Mouse (Mus musculus) liver, adult 2 months (tissue): Measurements from ENCODE around the gene Alox5. TPM values are rescaled to one million over a fixed set of nuclear protein-coding genes. Genes with fewer than 3 reads are reported as not detected.
A peak's percentile ranks its signal among the peaks of the same experiment; 100 is the strongest.

Experiments
- DNase-seq: peaks from one replicate; pipeline ENCODE4 v3.0.0-alpha.2; 2011; ENCODE audit warnings: low read depth, low spot score; ENCODE audit errors: extremely low read depth
- H3K27ac ChIP-seq: fragments of 200-500 bp; replicated peaks from 2 replicates; pipeline ENCODE4 v1.5.1; 2012; ENCODE audit warnings: low read depth, mild to moderate bottlenecking, control low read depth, inconsistent platforms, low read length; ENCODE audit not compliant: insufficient read depth
- H3K27me3 ChIP-seq: fragments of 200-500 bp; 2 replicates; pipeline ENCODE4 v1.6.1; 2012; ENCODE audit warnings: mild to moderate bottlenecking, moderate library complexity, low read length, inconsistent platforms; ENCODE audit not compliant: control insufficient read depth, insufficient read depth
- H3K36me3 ChIP-seq: fragments of 200-500 bp; 2 replicates; pipeline ENCODE4 v1.6.1; 2012; ENCODE audit warnings: low read length, inconsistent platforms; ENCODE audit not compliant: control insufficient read depth, insufficient read depth
- H3K4me1 ChIP-seq: fragments of 200-500 bp; 2 replicates; pipeline ENCODE4 v1.6.1; 2011; ENCODE audit warnings: low read length; ENCODE audit not compliant: control insufficient read depth, insufficient read depth
- H3K4me3 ChIP-seq: fragments of 200-500 bp; 2 replicates; pipeline ENCODE4 v1.5.1; 2011; ENCODE audit warnings: low read depth, mild to moderate bottlenecking, control low read depth, low read length, moderate library complexity; ENCODE audit not compliant: insufficient read depth
- H3K79me2 ChIP-seq: fragments of 200-500 bp; 2 replicates; pipeline ENCODE4 v1.6.1; 2012; ENCODE audit warnings: inconsistent platforms, mild to moderate bottlenecking, low read length, moderate library complexity; ENCODE audit not compliant: control insufficient read depth, insufficient read depth
- H3K9ac ChIP-seq: fragments of 200-500 bp; 2 replicates; pipeline ENCODE4 v1.6.1; 2012; ENCODE audit warnings: low read depth, mild to moderate bottlenecking, control low read depth, inconsistent platforms, low read length
- CTCF ChIP-seq: fragments of 200-500 bp; IDR thresholded peaks from 2 replicates; pipeline ENCODE4 v1.5.1; 2011; ENCODE audit warnings: low read depth, low read length, control low read depth
- POLR2A ChIP-seq: fragments of 200-500 bp; IDR thresholded peaks from 2 replicates; pipeline ENCODE4 v1.6.1; 2011; ENCODE audit warnings: low read length, control low read depth; ENCODE audit not compliant: insufficient read depth; ENCODE audit errors: extremely low read depth
- WGBS: fragments of 180-500 bp; shearing (Covaris S2); methylation state at CpG from one replicate; pipeline ENCODE4 v1.1.7; 2018; 5-methylcytosine and 5-hydroxymethylcytosine counted together
- polyA plus RNA-seq: library from polyadenylated mRNA; depleted of rRNA; stranded (reverse); fragments of >200 nt; gene quantifications from 2 replicates; pipeline ENCODE4 v1.2.3, GENCODE M21; 2012
- total RNA-seq: library from RNA; depleted of rRNA; stranded (reverse); fragments of >200 nt; gene quantifications from 2 replicates; pipeline ENCODE4 v1.2.3, GENCODE M21; 2014

Gene Alox5
- total and polyA plus RNA-seq, 2 experiments, result 0.07 to 0.09 TPM

- H3K4me3 ChIP-seq, result no peak overlapping the region
- H3K9ac ChIP-seq, result no peak overlapping the region
- H3K36me3 ChIP-seq, result no peaks in the 10 kb centered on the region
- H3K27ac ChIP-seq, result no peak overlapping the region
- no peak for DNase-seq
- H3K4me1 ChIP-seq, result no peaks in the 10 kb centered on the region
- 66% methylated on average over 4 of the region's 4 CpGs for WGBS
- no peaks in the 10 kb centered on the region for H3K79me2 ChIP-seq
- no peaks in the 10 kb centered on the region for H3K27me3 ChIP-seq
- TF ChIP-seq CTCF (no peak), POLR2A (no peak)
Observed at GRCm38 (mm10) chr6:116440849-116441248, 20.1 kb downstream of the Alox5 start.

DNA sequence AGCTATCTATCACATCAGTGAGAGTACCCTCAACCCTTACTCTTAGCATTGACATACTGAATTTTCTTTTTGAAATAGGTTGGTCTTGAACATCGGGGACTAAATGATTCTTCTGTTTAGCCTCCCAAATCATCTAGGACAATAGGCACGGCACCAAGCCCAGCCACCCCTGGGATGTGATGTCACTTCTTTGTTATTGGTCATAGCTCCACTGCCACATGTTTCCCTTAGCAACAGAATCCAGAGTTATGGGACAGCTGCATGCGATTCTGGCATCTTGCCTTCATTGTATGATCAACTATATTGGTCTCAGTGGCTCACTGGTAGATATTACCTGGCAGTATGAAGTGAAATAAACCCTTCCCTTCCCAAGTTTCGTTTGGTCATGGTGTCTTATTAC, 20.5 kb downstream of the Alox5 start:
- TF ChIP-seq POLR2A (no peak), CTCF (no peak)
- Histone ChIP-seq H3K9ac (no peak overlapping the region), H3K27ac (no peak overlapping the region)

GRCm38 (mm10) chr6:116439531-116439930, 21.4 kb downstream of the Alox5 start:
- Histone ChIP-seq H3K4me1 (no peaks in the 10 kb centered on the region), H3K9ac (no peak overlapping the region), H3K4me3 (no peak overlapping the region), H3K79me2 (no peaks in the 10 kb centered on the region), H3K27me3 (no peaks in the 10 kb centered on the region), H3K27ac (no peak overlapping the region), H3K36me3 (no peaks in the 10 kb centered on the region)
- no peak for DNase-seq
- TF ChIP-seq POLR2A, result no peak
- TF ChIP-seq CTCF, result no peak
- 77% methylated on average over 6 of the region's 6 CpGs for WGBS

More for the DNA sequence above, 20.5 kb downstream of the Alox5 start:
- H3K36me3 ChIP-seq, result no peaks in the 10 kb centered on the region
- H3K79me2 ChIP-seq, result no peaks in the 10 kb centered on the region
- DNase-seq, result no peak
- no peaks in the 10 kb centered on the region for H3K4me1 ChIP-seq
- H3K27me3 ChIP-seq, result no peaks in the 10 kb centered on the region
- 78% methylated on average over 4 of the region's 4 CpGs for WGBS
- no peak overlapping the region for H3K4me3 ChIP-seq

GRCm38 (mm10) chr6:116438864-116439263, 22.1 kb downstream of the Alox5 start:
- H3K27me3 ChIP-seq, result no peaks in the 10 kb centered on the region
- H3K79me2 ChIP-seq, result no peaks in the 10 kb centered on the region
- H3K4me1 ChIP-seq, result no peaks in the 10 kb centered on the region
- no peaks in the 10 kb centered on the region for H3K36me3 ChIP-seq
- no peak overlapping the region for H3K27ac ChIP-seq
- no peak overlapping the region for H3K4me3 ChIP-seq
- DNase-seq, result no peak
- TF ChIP-seq CTCF, result no peak
- TF ChIP-seq POLR2A, result no peak
- no peak overlapping the region for H3K9ac ChIP-seq
- 75% methylated on average over 6 of the region's 6 CpGs for WGBS

- no peaks in the 10 kb centered on the region for H3K79me2 ChIP-seq
- DNase-seq, result no peak
- WGBS, result 58% methylated on average over 5 of the region's 5 CpGs
- H3K27ac ChIP-seq, result no peak overlapping the region
- no peaks in the 10 kb centered on the region; the same call in 1 of the 2 replicates for H3K27me3 ChIP-seq
- no peaks in the 10 kb centered on the region for H3K36me3 ChIP-seq
- TF ChIP-seq CTCF (peak; percentile 48; the same call in 1 of the 2 replicates), POLR2A (no peak)
- H3K4me3 ChIP-seq, result no peak overlapping the region
- H3K9ac ChIP-seq, result no peak overlapping the region
- H3K4me1 ChIP-seq, result no peaks in the 10 kb centered on the region
Observed at GRCm38 (mm10) chr6:116428282-116428681, 32.7 kb downstream of the Alox5 start.

DNA sequence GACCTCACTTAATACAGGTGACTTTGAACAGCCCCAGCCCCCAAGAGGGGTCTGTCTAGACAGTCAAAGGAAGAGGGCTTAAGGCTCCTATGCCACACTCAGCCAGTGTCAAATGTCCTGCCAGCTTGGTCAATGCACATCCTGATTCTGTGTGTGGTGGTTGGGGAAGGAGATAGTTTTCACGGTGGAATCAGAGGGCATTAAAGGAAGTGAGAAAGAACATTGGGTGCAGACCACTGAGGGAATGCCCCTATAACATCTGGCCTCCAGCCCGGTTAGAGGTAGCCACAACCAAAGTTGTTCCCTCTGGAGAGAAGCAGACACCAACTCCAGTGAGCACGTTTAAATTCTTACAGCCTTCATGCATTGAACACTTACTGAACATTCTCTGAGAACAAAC, 33.4 kb downstream of the Alox5 start:
- WGBS, result 75% methylated on average over 3 of the region's 3 CpGs
- no peak for DNase-seq
- Histone ChIP-seq H3K4me1 (no peaks in the 10 kb centered on the region), H3K27ac (no peak overlapping the region), H3K9ac (no peak overlapping the region), H3K36me3 (no peaks in the 10 kb centered on the region), H3K4me3 (no peak overlapping the region), H3K79me2 (no peaks in the 10 kb centered on the region), H3K27me3 (no peaks in the 10 kb centered on the region; the same call in 1 of the 2 replicates)
- TF ChIP-seq CTCF (no peak), POLR2A (no peak)
